Mouse (Mus musculus): Measurements from ENCODE around the gene Reln. TPM values are rescaled to one million over a fixed set of nuclear protein-coding genes. Genes with fewer than 3 reads are reported as not detected.

The Reln gene
- total RNA-seq, 4 experiments from 2014 or later: 3.2 to 4.2 (median 4.1) TPM

- DNase-seq (ENCODE audit: low spot score): no peak
Measured at GRCm38 (mm10) chr5:21846616-21847290, 497.7 kb downstream of the Reln start.

GRCm38 (mm10) chr5:21844676-21845075, 499.8 kb downstream of the Reln start:
- DNase-seq (ENCODE audit: low spot score): no peak

Other genes starting within 250 kb of the Reln start
- gene Orc5, start 205.7 kb upstream of the Reln start, total RNA-seq (2022): 1 to 10 TPM; 7.9 to 8.5 (median 8.4) TPM